Mouse (Mus musculus): ENCODE data around the gene Prkca.

DNA sequence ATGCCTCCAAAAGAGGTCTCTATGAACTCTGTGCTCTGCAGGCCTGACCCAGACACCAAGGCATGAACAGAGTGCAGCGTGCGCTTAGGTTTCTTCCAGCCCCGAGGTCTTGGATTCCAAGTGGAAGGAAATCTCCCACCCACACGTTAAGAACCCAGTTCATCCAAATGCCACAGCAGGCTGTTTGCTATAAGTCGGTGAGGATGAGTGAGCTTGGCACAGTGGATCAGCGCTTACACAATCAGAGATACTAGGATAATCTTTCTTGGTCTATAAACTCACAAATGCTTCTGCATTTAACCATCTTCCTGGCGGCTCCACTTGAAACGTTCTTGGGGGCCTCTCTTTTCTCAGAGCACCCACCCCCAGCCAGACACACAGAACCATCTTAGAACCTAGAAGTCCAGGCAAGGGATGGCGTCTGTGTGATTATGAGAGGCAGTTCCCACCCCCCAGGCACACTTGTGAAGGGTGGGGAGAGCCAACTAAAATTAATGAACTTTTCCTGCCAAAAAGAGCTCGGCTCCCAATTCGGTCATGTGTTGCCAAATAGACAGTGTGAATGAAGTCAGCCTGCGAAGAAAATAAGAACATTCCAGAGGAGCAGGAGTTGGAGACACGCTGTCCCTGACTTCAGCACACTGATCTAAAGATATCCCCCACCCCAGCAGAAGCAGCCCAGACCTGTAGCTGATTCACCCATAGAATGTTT, 122.4 kb downstream of the Prkca start:
- TF ChIP-seq POLR2A (IDR thresholded peaks at IDR 0.05; ENCODE audit: insufficient read depth, low read length): no peak
- no peak for TF ChIP-seq CTCF (IDR thresholded peaks at IDR 0.05; ENCODE audit: low read depth, low read length)
- no peak for TF ChIP-seq EP300 (IDR thresholded peaks at IDR 0.05; ENCODE audit: insufficient read depth, low read depth, low read length)
